Mouse (Mus musculus) lung, postnatal 0 days (tissue): ENCODE results near the gene Prdm16.

ENCODE experiments used
- CTCF ChIP-seq: IDR thresholded peaks from 2 replicates; pipeline ENCODE4 v1.5.1; 2016; ENCODE audit warnings: antibody characterized with exemption, mild to moderate bottlenecking
- EP300 ChIP-seq: IDR thresholded peaks from 2 replicates; pipeline ENCODE4 v1.6.1; 2016; ENCODE audit warnings: antibody characterized with exemption, mild to moderate bottlenecking, control low read depth

DNA sequence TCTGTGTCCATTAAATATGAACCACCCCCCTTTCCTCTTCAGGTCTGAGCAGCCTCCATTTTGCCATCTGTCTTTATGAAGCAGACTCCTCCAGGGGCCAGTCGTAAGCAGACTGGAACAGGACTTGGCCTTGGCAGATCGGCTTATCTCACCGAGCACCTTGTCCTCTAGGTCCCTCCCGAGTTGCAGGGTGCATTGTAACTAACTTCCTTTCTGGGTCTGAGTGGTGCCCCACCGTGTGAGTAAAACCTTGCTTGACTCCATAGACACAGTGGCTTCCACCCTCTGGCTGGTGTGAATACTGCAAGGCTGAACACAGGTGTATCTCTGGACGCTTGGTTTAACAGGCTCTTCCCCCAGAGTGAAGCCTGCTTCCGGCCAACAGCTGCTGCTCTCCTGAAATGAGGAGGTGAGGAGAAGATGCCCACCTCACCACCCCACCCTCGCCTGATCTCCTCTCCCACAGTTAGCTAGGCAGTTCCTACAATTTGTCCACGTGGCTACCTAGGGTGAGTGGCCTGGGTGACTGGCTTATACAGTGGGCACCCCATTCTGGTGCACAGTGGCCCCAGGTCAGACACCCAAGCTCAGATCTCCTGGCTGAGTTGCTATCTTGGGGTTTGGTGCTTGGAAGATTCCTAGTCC lies 94.9 kb downstream of the Prdm16 start:
- peak; percentile 30; the same call in 1 of the 2 replicates for TF ChIP-seq CTCF
- no peak for TF ChIP-seq EP300
